In genomic region chr11:108038989-108039388, GRCm38 (mm10) we compare ENCODE assay signal across 17 mouse cellular contexts.
DNase-seq lines count a peak whose midpoint lies in the region; ATAC-seq lines count a peak whose summit lies in the region.
"Had no signal": no experiment of that assay in that cellular context is flagged by ENCODE, and none has a peak within 500 bp of the region (broad histone marks: within the 10 kb centered on the region; RNA-seq: fewer than 3 reads in every experiment).

No protein-coding gene starts in this region.

- peaks cover 10% of the 10 kb centered on the region; the same call in 1 of the 2 replicates for H3K4me1 ChIP-seq in hindbrain, embryonic 14.5 days (replicated peaks; ENCODE audit: control insufficient read depth, insufficient read depth, low read length)
- no peaks in the 10 kb centered on the region for H3K4me1 ChIP-seq in hindbrain, embryonic 11.5 days (replicated peaks; ENCODE audit: control insufficient read depth, insufficient read depth, low read length)
- 0 out of 2 replicates have a peak, but pooled peaks cover 4% of the 10 kb centered on the region for H3K4me1 ChIP-seq in forebrain, embryonic 16.5 days (replicated peaks; ENCODE audit: control insufficient read depth, insufficient read depth, low read length)
- H3K4me1 ChIP-seq: liver, embryonic 15.5 days had no signal

- WGBS in hindbrain, embryonic 14.5 days = 84% methylated on average over 12 of the region's 12 CpGs
- 89% methylated on average over 12 of the region's 12 CpGs for WGBS in hindbrain, embryonic 11.5 days
- WGBS in forebrain, embryonic 16.5 days = 85% methylated on average over 12 of the region's 12 CpGs

- 0 out of 2 replicates have a peak overlapping the region, but pooled peaks have one; percentile 26 for H3K27ac ChIP-seq in hindbrain, embryonic 14.5 days
- no peak overlapping the region for H3K27ac ChIP-seq in hindbrain, embryonic 11.5 days (ENCODE audit: low read depth, low read length)
- no peak overlapping the region for H3K27ac ChIP-seq in forebrain, embryonic 16.5 days (ENCODE audit: low read length)
- H3K27ac ChIP-seq: forebrain, embryonic 13.5 days; heart, embryonic 10.5 days; limb, embryonic 13.5 days; liver, embryonic 15.5 days; neural tube, embryonic 12.5 days had no signal

- intact Hi-C loops in left cerebral cortex, postnatal 14 days (cut with DNase I) = no loop called here

- no peaks in the 10 kb centered on the region for H3K27me3 ChIP-seq in hindbrain, embryonic 14.5 days (ENCODE audit: control insufficient read depth, insufficient read depth, low read length)
- H3K27me3 ChIP-seq in hindbrain, embryonic 11.5 days (ENCODE audit: control insufficient read depth, insufficient read depth, low read length) = no peaks in the 10 kb centered on the region
- H3K27me3 ChIP-seq in forebrain, embryonic 16.5 days (replicated peaks; ENCODE audit: control insufficient read depth, insufficient read depth, low read length) = no peaks in the 10 kb centered on the region
- H3K27me3 ChIP-seq: CH12.LX; limb, embryonic 13.5 days; liver, embryonic 15.5 days; megakaryocyte, embryonic 14.5 days; neural tube, embryonic 12.5 days had no signal

- H3K9me3 ChIP-seq in hindbrain, embryonic 14.5 days (ENCODE audit: control insufficient read depth, low read length) = no peaks in the 10 kb centered on the region
- no peaks in the 10 kb centered on the region for H3K9me3 ChIP-seq in hindbrain, embryonic 11.5 days (ENCODE audit: control insufficient read depth, low read length)
- no peaks in the 10 kb centered on the region for H3K9me3 ChIP-seq in forebrain, embryonic 16.5 days (ENCODE audit: control insufficient read depth, low read length)
- H3K9me3 ChIP-seq: forebrain, embryonic 13.5 days; heart, embryonic 10.5 days; limb, embryonic 13.5 days; liver, embryonic 15.5 days; megakaryocyte, embryonic 14.5 days; neural tube, embryonic 12.5 days had no signal

- H3K4me2 ChIP-seq in hindbrain, embryonic 14.5 days (replicated peaks) = no peak overlapping the region
- no peak overlapping the region for H3K4me2 ChIP-seq in hindbrain, embryonic 11.5 days (replicated peaks; ENCODE audit: low read depth, low read length)
- H3K4me2 ChIP-seq in forebrain, embryonic 16.5 days (ENCODE audit: low read length) = no peak overlapping the region
- H3K4me2 ChIP-seq: forebrain, embryonic 13.5 days; limb, embryonic 13.5 days; liver, embryonic 15.5 days; neural tube, embryonic 12.5 days had no signal

- no peaks in the 10 kb centered on the region for H3K36me3 ChIP-seq in hindbrain, embryonic 14.5 days (replicated peaks; ENCODE audit: control insufficient read depth, insufficient read depth)
- H3K36me3 ChIP-seq in hindbrain, embryonic 11.5 days (ENCODE audit: control insufficient read depth, insufficient read depth, low read length) = no peaks in the 10 kb centered on the region
- no peaks in the 10 kb centered on the region for H3K36me3 ChIP-seq in forebrain, embryonic 16.5 days (ENCODE audit: control insufficient read depth, insufficient read depth)
- H3K36me3 ChIP-seq: heart, embryonic 10.5 days; limb, embryonic 13.5 days; liver, embryonic 15.5 days; neural tube, embryonic 12.5 days had no signal

- no peak overlapping the region for H3K9ac ChIP-seq in hindbrain, embryonic 14.5 days
- H3K9ac ChIP-seq in hindbrain, embryonic 11.5 days (ENCODE audit: low read depth, low read length) = no peak overlapping the region
- H3K9ac ChIP-seq in forebrain, embryonic 16.5 days (replicated peaks; ENCODE audit: low read depth, low read length) = no peak overlapping the region
- H3K9ac ChIP-seq: forebrain, embryonic 13.5 days; limb, embryonic 13.5 days; liver, embryonic 15.5 days; neural tube, embryonic 12.5 days had no signal

- no peak for DNase-seq in hindbrain, embryonic 14.5 days (ENCODE audit: low spot score)
- DNase-seq in hindbrain, embryonic 11.5 days (ENCODE audit: low spot score) = no peak
- peak; percentile 66 for DNase-seq in right cerebral cortex, adult 18-20 months
- DNase-seq in right cerebral cortex, postnatal 4 days = no peak
- peak; percentile 20 for DNase-seq in Muller cell, postnatal 12 days (ENCODE audit: inconsistent ontology term)
- DNase-seq in left cerebral cortex, postnatal 14 days (ENCODE audit: low spot score in 2 of 2) = peak; percentile 35 to 63
- DNase-seq: cerebellum, adult 2 months; lung, postnatal 10 days had no signal

- ATAC-seq in hindbrain, embryonic 14.5 days (ENCODE audit: low FRiP score) = no peak
- ATAC-seq in hindbrain, embryonic 11.5 days (ENCODE audit: low FRiP score) = no peak
- no peak for ATAC-seq in forebrain, embryonic 16.5 days
- ATAC-seq: forebrain, embryonic 13.5 days; midbrain, embryonic 16.5 days had no signal

- no peak overlapping the region for H3K4me3 ChIP-seq in hindbrain, embryonic 14.5 days (replicated peaks; ENCODE audit: low read length)
- no peak overlapping the region for H3K4me3 ChIP-seq in hindbrain, embryonic 11.5 days (ENCODE audit: low read depth, low read length)
- H3K4me3 ChIP-seq in forebrain, embryonic 16.5 days (replicated peaks; ENCODE audit: low read length) = no peak overlapping the region
- H3K4me3 ChIP-seq: forebrain, embryonic 13.5 days; heart, embryonic 10.5 days; limb, embryonic 13.5 days; liver, embryonic 15.5 days; megakaryocyte, embryonic 14.5 days; neural tube, embryonic 12.5 days had no signal

Comparison
In these comparisons a context has a peak if more than half of its experiments do, and no peak if none do; other contexts are left out.
1. DNase-seq: peak in right cerebral cortex, adult 18-20 months (single experiment), Muller cell, postnatal 12 days (single experiment) and left cerebral cortex, postnatal 14 days (2 of 2); none in hindbrain, embryonic 14.5 days (single experiment), hindbrain, embryonic 11.5 days (single experiment) and right cerebral cortex, postnatal 4 days (single experiment).